Mouse (Mus musculus) limb, embryonic 11.5 days (tissue): ENCODE data around the gene Hmcn1. TPM values are rescaled to one million over a fixed set of nuclear protein-coding genes. Genes with fewer than 3 reads are reported as not detected.

Experiments used
- ATAC-seq: fragments of 200-750 bp; cut with Nextera tagmentation; 2 replicates; pipeline ENCODE4 v1.8.0; 2017; ENCODE audit warnings: low read depth; ENCODE audit not compliant: insufficient number of reproducible peaks, low FRiP score, low TSS enrichment
- DNase-seq: peaks from one replicate; pipeline ENCODE4 v3.0.0-alpha.2; 2015; ENCODE audit warnings: low spot score
- H3K27ac ChIP-seq: fragments of 300-500 bp; sonication (generic); replicated peaks from 2 replicates; pipeline ENCODE4 v1.5.1; 2014; ENCODE audit warnings: low read depth, mild to moderate bottlenecking, low read length
- H3K27me3 ChIP-seq: fragments of 300-500 bp; sonication (generic); 2 replicates; pipeline ENCODE4 v1.6.1; 2014; ENCODE audit warnings: mild to moderate bottlenecking, low read length, mixed read lengths; ENCODE audit not compliant: control insufficient read depth, insufficient read depth
- H3K36me3 ChIP-seq: fragments of 300-500 bp; sonication (generic); 2 replicates; pipeline ENCODE4 v1.6.1; 2014; ENCODE audit warnings: mild to moderate bottlenecking, low read length, moderate library complexity, mixed read lengths; ENCODE audit not compliant: control insufficient read depth, insufficient read depth
- H3K4me1 ChIP-seq: fragments of 300-500 bp; sonication (generic); 2 replicates; pipeline ENCODE4 v1.6.1; 2014; ENCODE audit warnings: low read length, mixed read lengths; ENCODE audit not compliant: control insufficient read depth, insufficient read depth
- H3K4me2 ChIP-seq: fragments of 300-500 bp; sonication (generic); 2 replicates; pipeline ENCODE4 v1.6.1; 2014; ENCODE audit warnings: low read depth, mild to moderate bottlenecking, moderate library complexity; ENCODE audit not compliant: severe bottlenecking
- H3K4me3 ChIP-seq: fragments of 300-500 bp; sonication (generic); 2 replicates; pipeline ENCODE4 v1.5.1; 2014; ENCODE audit warnings: low read depth, low read length
- H3K9ac ChIP-seq: fragments of 300-500 bp; sonication (generic); 2 replicates; pipeline ENCODE4 v1.6.1; 2014; ENCODE audit warnings: mild to moderate bottlenecking, low read length
- H3K9me3 ChIP-seq: fragments of 300-500 bp; sonication (generic); 2 replicates; pipeline ENCODE4 v1.6.1; 2016; ENCODE audit warnings: low read length; ENCODE audit not compliant: control insufficient read depth
- WGBS: fragments of 180-500 bp; shearing (Covaris S2); extraction: QIAGEN DNeasy Blood & Tissue Kit; methylation state at CpG from one replicate; pipeline ENCODE4 v1.1.7; 2014; 5-methylcytosine and 5-hydroxymethylcytosine counted together
- polyA plus RNA-seq: library from polyadenylated mRNA; unstranded; fragments of >200 nt; fragmentation: Nextera tagmentation; extraction: Ambion mirVana; gene quantifications from 2 replicates; pipeline ENCODE4 v1.2.1, GENCODE M21; 2014

Hmcn1 gene
- polyA plus RNA-seq, 1 experiment from 2014 or later: 28.0 TPM

GRCm38 (mm10) chr1:151004007-151004406 lies 10.8 kb upstream of the Hmcn1 start:
- H3K4me1 ChIP-seq: peaks cover 14% of the 10 kb centered on the region
- DNase-seq (no peak), ATAC-seq (no peak)
- H3K9me3 ChIP-seq: no peaks in the 10 kb centered on the region
- no peak overlapping the region for H3K9ac ChIP-seq
- H3K4me3 ChIP-seq: no peak overlapping the region
- H3K4me2 ChIP-seq: no peak overlapping the region
- no peaks in the 10 kb centered on the region for H3K36me3 ChIP-seq
- H3K27ac ChIP-seq: no peak overlapping the region
- 59% methylated on average over 5 of the region's 5 CpGs for WGBS
- H3K27me3 ChIP-seq: no peaks in the 10 kb centered on the region

- Histone ChIP-seq H3K4me2 (no peak overlapping the region), H3K9me3 (no peaks in the 10 kb centered on the region), H3K36me3 (no peaks in the 10 kb centered on the region), H3K9ac (no peak overlapping the region), H3K4me3 (no peak overlapping the region), H3K27me3 (no peaks in the 10 kb centered on the region), H3K27ac (no peak overlapping the region), H3K4me1 (peaks cover 8% of the 10 kb centered on the region)
- 76% methylated on average over 8 of the region's 8 CpGs for whole genome bisulfite sequencing
- DNase-seq (no peak), ATAC-seq (no peak)
Measured at GRCm38 (mm10) chr1:151001868-151002428, 8.7 kb upstream of the Hmcn1 start.

- DNase-seq (no peak), ATAC-seq (no peak)
- no peaks in the 10 kb centered on the region for H3K9me3 ChIP-seq
- H3K9ac ChIP-seq: no peak overlapping the region
- no peaks in the 10 kb centered on the region for H3K27me3 ChIP-seq
- no peak overlapping the region for H3K4me2 ChIP-seq
- no peaks in the 10 kb centered on the region for H3K36me3 ChIP-seq
- WGBS: 60% methylated on average over 13 of the region's 13 CpGs
- H3K27ac ChIP-seq: no peak overlapping the region
- no peak overlapping the region for H3K4me3 ChIP-seq
- H3K4me1 ChIP-seq: peaks cover 8% of the 10 kb centered on the region
Measured at GRCm38 (mm10) chr1:151000714-151001113, 7.5 kb upstream of the Hmcn1 start.

GRCm38 (mm10) chr1:150994612-150995011 lies 1.4 kb upstream of the Hmcn1 start:
- ATAC-seq: peak; percentile 52; the same call in 1 of the 2 replicates
- WGBS: 6% methylated on average over 2 of the region's 2 CpGs
- no peak overlapping the region for H3K4me3 ChIP-seq
- no peak overlapping the region for H3K27ac ChIP-seq
- DNase-seq: peak; percentile 53
- H3K4me2 ChIP-seq: no peak overlapping the region
- peaks cover 11% of the 10 kb centered on the region; the same call in 1 of the 2 replicates for H3K4me1 ChIP-seq
- H3K9ac ChIP-seq: no peak overlapping the region
- H3K27me3 ChIP-seq: no peaks in the 10 kb centered on the region
- H3K9me3 ChIP-seq: no peaks in the 10 kb centered on the region
- H3K36me3 ChIP-seq: no peaks in the 10 kb centered on the region

GRCm38 (mm10) chr1:150992711-150993161 lies 499 bp downstream of the Hmcn1 start:
- Histone ChIP-seq H3K27me3 (no peaks in the 10 kb centered on the region), H3K36me3 (no peaks in the 10 kb centered on the region), H3K4me1 (peaks cover 11% of the 10 kb centered on the region; the same call in 1 of the 2 replicates), H3K9me3 (no peaks in the 10 kb centered on the region), H3K27ac (peak overlapping the region; percentile 86), H3K4me2 (peak overlapping the region; percentile 81), H3K9ac (peak overlapping the region; percentile 81), H3K4me3 (peak overlapping the region; percentile 66)
- no peak for DNase-seq
- peak; percentile 48 for ATAC-seq
- 1% methylated on average over 6 of the region's 6 CpGs for WGBS

- peak overlapping the region; percentile 85 for H3K27ac ChIP-seq
- WGBS: 2% methylated on average over 10 of the region's 10 CpGs
- H3K9me3 ChIP-seq: no peaks in the 10 kb centered on the region
- peak; percentile 40; the same call in 1 of the 2 replicates for ATAC-seq
- H3K9ac ChIP-seq: peak overlapping the region; percentile 62
- DNase-seq: peak; percentile 66
- H3K4me1 ChIP-seq: peaks cover 11% of the 10 kb centered on the region; the same call in 1 of the 2 replicates
- peak overlapping the region; percentile 66 for H3K4me3 ChIP-seq
- no peaks in the 10 kb centered on the region for H3K27me3 ChIP-seq
- no peaks in the 10 kb centered on the region for H3K36me3 ChIP-seq
- H3K4me2 ChIP-seq: peak overlapping the region; percentile 81
Measured at GRCm38 (mm10) chr1:150991745-150992554, 1.3 kb downstream of the Hmcn1 start.

GRCm38 (mm10) chr1:150984888-150985287 lies 8.3 kb downstream of the Hmcn1 start:
- DNase-seq (no peak), ATAC-seq (no peak)
- Histone ChIP-seq H3K9me3 (no peaks in the 10 kb centered on the region), H3K36me3 (no peaks in the 10 kb centered on the region), H3K9ac (no peak overlapping the region), H3K27ac (no peak overlapping the region), H3K4me2 (no peak overlapping the region), H3K4me1 (no peaks in the 10 kb centered on the region), H3K4me3 (no peak overlapping the region), H3K27me3 (no peaks in the 10 kb centered on the region)
- WGBS: 78% methylated on average over 4 of the region's 4 CpGs

- Histone ChIP-seq H3K27ac (no peak overlapping the region), H3K27me3 (no peaks in the 10 kb centered on the region), H3K36me3 (no peaks in the 10 kb centered on the region), H3K4me3 (no peak overlapping the region), H3K4me1 (no peaks in the 10 kb centered on the region), H3K4me2 (no peak overlapping the region), H3K9me3 (no peaks in the 10 kb centered on the region), H3K9ac (no peak overlapping the region)
- DNase-seq (no peak), ATAC-seq (no peak)
- 86% methylated on average over 6 of the region's 6 CpGs for WGBS
Measured at GRCm38 (mm10) chr1:150984092-150984503, 9.1 kb downstream of the Hmcn1 start.
